Mouse (Mus musculus) heart, postnatal 0 days (tissue): ENCODE data around the gene B4galnt1.

Source experiments
- CTCF ChIP-seq: IDR thresholded peaks from 2 replicates; pipeline ENCODE4 v1.5.1; 2016; ENCODE audit warnings: antibody characterized with exemption, control low read depth, low read depth
- EP300 ChIP-seq: IDR thresholded peaks from 2 replicates; pipeline ENCODE4 v1.6.1; 2016; ENCODE audit warnings: antibody characterized with exemption, low read depth

- no peak for TF ChIP-seq CTCF
- no peak for TF ChIP-seq EP300
Measured at GRCm38 (mm10) chr10:127210961-127211405, 46.0 kb downstream of the B4galnt1 start.
